Mouse (Mus musculus): ENCODE results near the gene Abhd14a. TPM values are rescaled to one million over a fixed set of nuclear protein-coding genes. Genes with fewer than 3 reads are reported as not detected.

Abhd14a gene
- polyA plus RNA-seq, 1 experiment from 2014 or later = 21.7 TPM

DNA sequence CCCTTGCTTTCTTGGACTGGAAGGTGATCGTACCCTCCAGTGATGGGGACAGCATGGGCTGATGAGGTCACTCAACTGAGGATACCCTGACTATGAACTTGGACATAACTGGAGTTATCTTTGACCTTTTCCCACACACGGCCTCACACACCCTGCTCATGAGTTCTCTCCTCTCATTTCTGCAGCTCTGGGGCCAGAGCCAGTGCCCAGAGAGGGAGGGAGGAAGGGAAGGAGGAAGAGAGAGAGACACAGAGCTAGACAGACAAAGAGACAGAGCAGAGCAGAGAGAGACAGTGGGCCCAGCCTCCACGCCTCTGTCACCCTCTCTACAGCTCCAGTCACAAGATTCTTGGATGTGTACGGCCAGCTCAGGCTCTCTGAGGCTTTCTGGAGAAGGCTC is 24.8 kb upstream of the Abhd14a start:
- no peaks in the 10 kb centered on the region for H3K9me3 ChIP-seq (ENCODE audit: low read length)
- no peak overlapping the region for H3K4me3 ChIP-seq (ENCODE audit: low read depth, low read length)
- no peak overlapping the region for H3K4me2 ChIP-seq (replicated peaks; ENCODE audit: low read depth, low read length)
- ATAC-seq (no peak), DNase-seq (ENCODE audit: low spot score) (no peak)
- TF ChIP-seq CTCF (IDR thresholded peaks at IDR 0.05) (no peak), EP300 (IDR thresholded peaks at IDR 0.05) (no peak)
- H3K9ac ChIP-seq (replicated peaks; ENCODE audit: low read depth) = no peak overlapping the region
- no peaks in the 10 kb centered on the region for H3K27me3 ChIP-seq (replicated peaks; ENCODE audit: insufficient read depth, low read length)
- 61% methylated on average over 4 of the region's 4 CpGs for WGBS
- peak overlapping the region; percentile 54; the same call in 1 of the 2 replicates for H3K27ac ChIP-seq (ENCODE audit: low read length)
- H3K36me3 ChIP-seq (ENCODE audit: insufficient read depth, low read length) = no peaks in the 10 kb centered on the region
- peaks cover 20% of the 10 kb centered on the region for H3K4me1 ChIP-seq (ENCODE audit: insufficient read depth, low read depth, low read length)

DNA sequence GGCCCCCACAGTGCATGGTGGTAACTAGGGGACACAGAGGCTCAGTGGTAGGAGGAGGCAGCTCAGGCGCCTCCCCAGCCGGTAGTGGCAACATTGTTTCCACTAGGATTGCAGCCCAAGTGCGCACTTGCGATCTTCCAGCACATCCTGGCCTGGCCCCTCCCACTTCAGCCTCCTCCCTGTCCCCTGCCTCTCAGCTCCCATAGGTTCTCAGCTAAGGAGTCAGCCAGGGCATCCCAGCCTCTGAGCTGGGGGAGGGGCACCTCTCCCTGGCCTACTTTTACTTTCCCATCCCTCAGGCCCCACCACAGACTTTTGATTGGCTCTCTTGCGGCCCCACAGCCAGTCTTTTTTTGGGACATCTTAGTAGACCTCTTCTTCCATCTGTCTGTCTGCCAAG is 24.4 kb upstream of the Abhd14a start:
- no peak overlapping the region for H3K9ac ChIP-seq (replicated peaks; ENCODE audit: low read depth)
- TF ChIP-seq EP300 (IDR thresholded peaks at IDR 0.05) = no peak
- TF ChIP-seq CTCF (IDR thresholded peaks at IDR 0.05) = peak; percentile 9; the same call in 1 of the 2 replicates
- WGBS = 8% methylated on average over 5 of the region's 5 CpGs
- H3K4me3 ChIP-seq (ENCODE audit: low read depth, low read length) = no peak overlapping the region
- H3K27ac ChIP-seq (ENCODE audit: low read length) = peak overlapping the region; percentile 54; the same call in 1 of the 2 replicates
- no peaks in the 10 kb centered on the region for H3K27me3 ChIP-seq (replicated peaks; ENCODE audit: insufficient read depth, low read length)
- no peaks in the 10 kb centered on the region for H3K36me3 ChIP-seq (ENCODE audit: insufficient read depth, low read length)
- no peaks in the 10 kb centered on the region for H3K9me3 ChIP-seq (ENCODE audit: low read length)
- ATAC-seq (peak; percentile 18), DNase-seq (ENCODE audit: low spot score) (peak; percentile 80)
- no peak overlapping the region for H3K4me2 ChIP-seq (replicated peaks; ENCODE audit: low read depth, low read length)
- H3K4me1 ChIP-seq (ENCODE audit: insufficient read depth, low read depth, low read length) = peaks cover 19% of the 10 kb centered on the region

DNA sequence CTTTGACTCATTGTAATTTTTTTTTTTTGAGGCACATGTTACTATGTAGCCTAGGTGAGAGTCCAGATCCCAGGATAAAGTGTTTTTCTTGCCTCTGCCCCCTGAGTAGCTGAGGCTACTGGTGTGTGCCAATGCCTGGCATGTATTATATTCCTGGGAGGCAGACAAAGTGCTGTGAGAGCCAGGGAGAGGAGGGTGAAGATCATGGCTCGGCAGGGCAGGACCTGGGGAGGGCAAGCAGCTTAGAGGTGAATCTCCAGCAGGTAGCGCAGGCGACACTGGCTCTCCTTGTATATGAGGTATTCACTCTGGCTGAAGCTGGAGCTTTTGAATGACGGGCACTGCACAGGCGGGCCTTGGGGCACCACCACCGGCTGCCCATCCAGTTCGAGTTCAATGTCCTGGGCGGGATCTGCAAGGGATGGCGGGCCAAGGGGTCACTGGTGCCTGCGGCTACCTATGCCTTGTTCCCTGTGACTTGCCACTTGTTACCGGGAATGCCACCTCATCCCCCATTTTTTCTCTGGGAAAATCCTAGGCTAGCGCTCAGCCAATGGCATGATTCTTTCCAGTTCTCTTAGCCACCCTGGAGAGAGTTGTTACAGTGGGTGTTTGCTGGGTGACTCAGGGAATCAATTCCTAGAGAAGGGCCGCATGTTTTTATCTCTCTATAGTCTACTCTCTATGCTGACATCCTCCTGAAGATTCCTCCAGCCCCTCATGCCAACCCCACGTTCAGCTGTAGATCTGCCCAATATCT is 23.7 kb upstream of the Abhd14a start:
- no peak overlapping the region for H3K4me3 ChIP-seq (ENCODE audit: low read depth, low read length)
- WGBS = 70% methylated on average over 14 of the region's 14 CpGs

DNA sequence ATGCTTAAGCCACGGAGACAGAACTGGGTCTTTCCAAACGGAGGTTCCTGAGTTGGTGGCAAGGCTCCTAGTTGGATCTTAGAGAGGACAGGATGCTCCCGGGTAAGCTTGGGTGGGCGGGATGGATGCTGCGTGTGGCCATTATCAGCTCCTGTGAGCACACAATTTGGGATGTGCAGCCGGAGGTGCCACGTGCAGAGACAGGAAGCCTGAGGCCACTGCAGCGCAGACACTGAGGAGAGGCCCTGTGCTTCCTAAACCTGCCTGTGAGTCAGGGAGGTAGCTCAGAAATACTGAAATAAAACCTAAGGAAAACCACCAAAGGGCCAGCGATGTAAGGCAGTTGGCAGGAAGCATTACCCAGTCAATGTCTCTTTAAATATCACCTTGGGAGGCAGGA is 22.3 kb upstream of the Abhd14a start:
- Histone ChIP-seq H3K27ac (ENCODE audit: low read length) (no peak overlapping the region), H3K4me2 (replicated peaks; ENCODE audit: low read depth, low read length) (no peak overlapping the region), H3K9ac (replicated peaks; ENCODE audit: low read depth) (no peak overlapping the region), H3K36me3 (ENCODE audit: insufficient read depth, low read length) (no peaks in the 10 kb centered on the region), H3K27me3 (replicated peaks; ENCODE audit: insufficient read depth, low read length) (0 out of 2 replicates have a peak, but pooled peaks cover 2% of the 10 kb centered on the region), H3K4me1 (ENCODE audit: insufficient read depth, low read depth, low read length) (peaks cover 10% of the 10 kb centered on the region), H3K4me3 (ENCODE audit: low read depth, low read length) (no peak overlapping the region), H3K9me3 (ENCODE audit: low read length) (no peaks in the 10 kb centered on the region)
- DNase-seq (ENCODE audit: low spot score) (no peak), ATAC-seq (no peak)
- TF ChIP-seq CTCF (IDR thresholded peaks at IDR 0.05) = no peak
- TF ChIP-seq EP300 (IDR thresholded peaks at IDR 0.05) = no peak
- WGBS = 60% methylated on average over 9 of the region's 9 CpGs

More for the DNA sequence above, 23.7 kb upstream of the Abhd14a start:
- no peak for ATAC-seq
- no peaks in the 10 kb centered on the region for H3K36me3 ChIP-seq (ENCODE audit: insufficient read depth, low read length)
- TF ChIP-seq CTCF (IDR thresholded peaks at IDR 0.05) (no peak), EP300 (IDR thresholded peaks at IDR 0.05) (no peak)
- no peak for DNase-seq (ENCODE audit: low spot score)
- H3K9me3 ChIP-seq (ENCODE audit: low read length) = no peaks in the 10 kb centered on the region
- H3K27ac ChIP-seq (ENCODE audit: low read length) = no peak overlapping the region
- no peak overlapping the region for H3K9ac ChIP-seq (replicated peaks; ENCODE audit: low read depth)
- no peak overlapping the region for H3K4me2 ChIP-seq (replicated peaks; ENCODE audit: low read depth, low read length)
- H3K4me1 ChIP-seq (ENCODE audit: insufficient read depth, low read depth, low read length) = peaks cover 19% of the 10 kb centered on the region
- H3K27me3 ChIP-seq (replicated peaks; ENCODE audit: insufficient read depth, low read length) = no peaks in the 10 kb centered on the region

DNA sequence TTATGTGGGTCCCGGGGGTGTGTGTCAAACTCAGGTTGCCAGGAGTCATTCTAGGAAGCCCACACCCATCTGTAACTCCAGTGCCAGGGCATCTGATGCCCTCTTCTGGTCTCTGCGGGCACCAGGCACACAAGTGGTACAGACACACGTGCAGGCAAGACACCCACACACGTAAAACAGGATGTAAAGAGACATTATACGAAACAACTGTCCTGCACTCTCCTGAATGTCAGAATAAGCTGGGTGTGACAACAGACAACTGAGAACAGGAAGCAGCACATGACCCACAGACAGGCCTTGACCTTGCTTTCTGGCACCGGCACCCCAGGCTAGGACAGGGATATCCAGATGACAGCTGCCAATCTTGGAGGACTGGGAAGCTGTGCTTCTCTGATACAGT is 21.8 kb upstream of the Abhd14a start:
- no peaks in the 10 kb centered on the region for H3K36me3 ChIP-seq (ENCODE audit: insufficient read depth, low read length)
- WGBS = 57% methylated on average over 6 of the region's 6 CpGs
- peaks cover 9% of the 10 kb centered on the region for H3K4me1 ChIP-seq (ENCODE audit: insufficient read depth, low read depth, low read length)
- no peaks in the 10 kb centered on the region for H3K9me3 ChIP-seq (ENCODE audit: low read length)
- no peak overlapping the region for H3K4me2 ChIP-seq (replicated peaks; ENCODE audit: low read depth, low read length)
- TF ChIP-seq CTCF (IDR thresholded peaks at IDR 0.05) (peak; percentile 26), EP300 (IDR thresholded peaks at IDR 0.05) (no peak)
- 0 out of 2 replicates have a peak, but pooled peaks cover 5% of the 10 kb centered on the region for H3K27me3 ChIP-seq (replicated peaks; ENCODE audit: insufficient read depth, low read length)
- ATAC-seq = no peak
- H3K4me3 ChIP-seq (ENCODE audit: low read depth, low read length) = no peak overlapping the region
- H3K27ac ChIP-seq (ENCODE audit: low read length) = no peak overlapping the region
- DNase-seq (ENCODE audit: low spot score) = no peak
- no peak overlapping the region for H3K9ac ChIP-seq (replicated peaks; ENCODE audit: low read depth)

DNA sequence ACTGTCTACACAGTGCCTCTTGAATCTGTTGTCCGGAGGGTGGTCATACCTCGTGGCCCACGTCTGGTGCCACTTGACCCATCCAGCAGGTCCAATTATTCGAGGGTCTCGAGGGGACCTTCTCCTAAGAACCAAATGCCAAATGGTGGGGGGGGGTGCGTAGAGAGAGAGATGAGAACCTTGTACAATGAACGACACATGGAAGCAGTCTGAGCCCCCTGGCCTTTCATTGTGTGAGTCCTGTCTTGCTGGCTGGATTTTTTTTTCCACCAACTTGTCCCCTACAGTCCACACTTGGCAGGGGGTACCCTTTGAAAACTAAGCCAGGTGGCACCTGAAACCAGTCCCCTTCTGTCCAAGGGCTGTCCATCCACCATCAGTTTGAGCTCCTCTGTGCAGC is 20.3 kb upstream of the Abhd14a start:
- H3K27me3 ChIP-seq (replicated peaks; ENCODE audit: insufficient read depth, low read length) = 0 out of 2 replicates have a peak, but pooled peaks cover 5% of the 10 kb centered on the region
- H3K4me2 ChIP-seq (replicated peaks; ENCODE audit: low read depth, low read length) = no peak overlapping the region
- TF ChIP-seq CTCF (IDR thresholded peaks at IDR 0.05) = no peak
- TF ChIP-seq EP300 (IDR thresholded peaks at IDR 0.05) = no peak
- DNase-seq (ENCODE audit: low spot score) (no peak), ATAC-seq (no peak)
- no peaks in the 10 kb centered on the region for H3K9me3 ChIP-seq (ENCODE audit: low read length)
- H3K4me1 ChIP-seq (ENCODE audit: insufficient read depth, low read depth, low read length) = peaks cover 4% of the 10 kb centered on the region
- no peak overlapping the region for H3K4me3 ChIP-seq (ENCODE audit: low read depth, low read length)
- H3K9ac ChIP-seq (replicated peaks; ENCODE audit: low read depth) = no peak overlapping the region
- WGBS = 85% methylated on average over 7 of the region's 7 CpGs
- no peak overlapping the region for H3K27ac ChIP-seq (ENCODE audit: low read length)
- H3K36me3 ChIP-seq (ENCODE audit: insufficient read depth, low read length) = peaks cover 7% of the 10 kb centered on the region; the same call in 1 of the 2 replicates

Measured in lung, postnatal 0 days (tissue).